Mouse (Mus musculus): ENCODE results near the gene Stxbp6.

Stxbp6 gene

GRCm38 (mm10) chr12:44992847-44993246 is 81.7 kb downstream of the Stxbp6 start:
- no peak for DNase-seq

- DNase-seq, result no peak
Observed at GRCm38 (mm10) chr12:44990379-44990778, 84.1 kb downstream of the Stxbp6 start.

- no peak for DNase-seq
Observed at GRCm38 (mm10) chr12:44989011-44989410, 85.5 kb downstream of the Stxbp6 start.

- DNase-seq, result no peak
Observed at GRCm38 (mm10) chr12:44987762-44988161, 86.7 kb downstream of the Stxbp6 start.

- DNase-seq, result no peak
Observed at GRCm38 (mm10) chr12:44979316-44979848, 95.1 kb downstream of the Stxbp6 start.

- no peak for DNase-seq
Observed at GRCm38 (mm10) chr12:44975266-44975665, 99.2 kb downstream of the Stxbp6 start.

GRCm38 (mm10) chr12:44971477-44971876 is 103.0 kb downstream of the Stxbp6 start:
- no peak for DNase-seq

GRCm38 (mm10) chr12:44967448-44967847 is 107.1 kb downstream of the Stxbp6 start:
- no peak for DNase-seq

GRCm38 (mm10) chr12:44957474-44957873 is 117.0 kb downstream of the Stxbp6 start:
- no peak for DNase-seq

- DNase-seq, result no peak
Observed at GRCm38 (mm10) chr12:44953121-44953520, 121.4 kb downstream of the Stxbp6 start.

- no peak for DNase-seq
Observed at GRCm38 (mm10) chr12:44952072-44952471, 122.4 kb downstream of the Stxbp6 start.

- DNase-seq, result no peak
Observed at GRCm38 (mm10) chr12:44950559-44950958, 124.0 kb downstream of the Stxbp6 start.

GRCm38 (mm10) chr12:44947823-44948222 is 126.7 kb downstream of the Stxbp6 start:
- DNase-seq, result no peak

- DNase-seq, result no peak
Observed at GRCm38 (mm10) chr12:44940325-44940724, 134.2 kb downstream of the Stxbp6 start.

GRCm38 (mm10) chr12:44939106-44939505 is 135.4 kb downstream of the Stxbp6 start:
- DNase-seq, result no peak

GRCm38 (mm10) chr12:44932954-44933353 is 141.6 kb downstream of the Stxbp6 start:
- no peak for DNase-seq

GRCm38 (mm10) chr12:44931716-44932115 is 142.8 kb downstream of the Stxbp6 start:
- DNase-seq, result no peak

- DNase-seq, result no peak
Observed at GRCm38 (mm10) chr12:44928456-44928855, 146.1 kb downstream of the Stxbp6 start.

- DNase-seq, result no peak
Observed at GRCm38 (mm10) chr12:44925901-44926300, 148.6 kb downstream of the Stxbp6 start.

GRCm38 (mm10) chr12:44923273-44923672 is 151.2 kb downstream of the Stxbp6 start:
- DNase-seq, result no peak

GRCm38 (mm10) chr12:44922241-44922640 is 152.3 kb downstream of the Stxbp6 start:
- DNase-seq, result no peak

GRCm38 (mm10) chr12:44919613-44920012 is 154.9 kb downstream of the Stxbp6 start:
- DNase-seq, result no peak

- no peak for DNase-seq
Observed at GRCm38 (mm10) chr12:44918929-44919328, 155.6 kb downstream of the Stxbp6 start.

GRCm38 (mm10) chr12:44913854-44914253 is 160.7 kb downstream of the Stxbp6 start:
- no peak for DNase-seq

GRCm38 (mm10) chr12:44908028-44908702 is 166.3 kb downstream of the Stxbp6 start:
- DNase-seq, result no peak
